Mouse (Mus musculus) CH12.LX (cell line): ENCODE data around the gene Prr13. TPM values are rescaled to one million over a fixed set of nuclear protein-coding genes. Genes with fewer than 3 reads are reported as not detected.

Source experiments
- DNase-seq: peaks from one replicate; pipeline ENCODE4 v3.0.0-alpha.2; 2013; ENCODE audit errors: extremely low read depth
- H3K27ac ChIP-seq: 2 replicates; pipeline ENCODE4 v1.5.1; 2012; ENCODE audit warnings: low read depth, mild to moderate bottlenecking, control low read depth, moderate library complexity; ENCODE audit not compliant: insufficient read depth
- H3K27me3 ChIP-seq: replicated peaks from 2 replicates; pipeline ENCODE3; 2012; ENCODE audit warnings: inconsistent platforms
- H3K36me3 ChIP-seq, 2 experiments: replicated peaks in 1 of 2; 2 replicates each; pipeline versions ENCODE3 to v1.6.1; 2012; ENCODE audit warnings: inconsistent platforms in 1 of 2, low read length in 1 of 2, mild to moderate bottlenecking in 1 of 2, mixed read lengths in 1 of 2, moderate library complexity in 1 of 2; ENCODE audit not compliant: control insufficient read depth in 1 of 2, insufficient read depth in 1 of 2
- H3K4me1 ChIP-seq, 2 experiments: 2 replicates each; pipeline ENCODE4 v1.6.1; 2012; ENCODE audit warnings: inconsistent platforms in 1 of 2, moderate library complexity in 1 of 2; ENCODE audit not compliant: insufficient read depth in 2 of 2, control insufficient read depth in 1 of 2
- H3K4me2 ChIP-seq: 2 replicates; pipeline ENCODE4 v1.6.1; 2012; ENCODE audit warnings: low read depth, mild to moderate bottlenecking, control low read depth; ENCODE audit not compliant: poor library complexity, insufficient read depth, severe bottlenecking
- H3K4me3 ChIP-seq, 3 experiments: fragments of 150-350 bp in 1 of 3; sonication (generic) in 1 of 3; replicated peaks in 1 of 3; 2 replicates each; pipeline versions ENCODE3 to v1.5.1; 2011 to 2012; ENCODE audit warnings: low read depth in 2 of 3, low read length in 2 of 3, mild to moderate bottlenecking in 2 of 3, moderate library complexity in 2 of 3, control low read depth in 1 of 3, improper control_type of control experiment in 1 of 3, inconsistent platforms in 1 of 3, mixed read lengths in 1 of 3; ENCODE audit not compliant: poor library complexity in 1 of 3
- H3K79me2 ChIP-seq: replicated peaks from 2 replicates; pipeline ENCODE4 v1.6.1; 2012; ENCODE audit warnings: mild to moderate bottlenecking, moderate library complexity; ENCODE audit not compliant: control insufficient read depth, poor library complexity, insufficient read depth, severe bottlenecking; ENCODE audit errors: extremely low read depth
- H3K9ac ChIP-seq: 2 replicates; pipeline ENCODE4 v1.6.1; 2012; ENCODE audit warnings: low read depth, mild to moderate bottlenecking, control low read depth, moderate library complexity; ENCODE audit not compliant: insufficient read depth
- H3K9me3 ChIP-seq: replicated peaks from 2 replicates; pipeline ENCODE3; 2012; ENCODE audit warnings: low read length, inconsistent platforms, mixed read lengths
- BHLHE40 ChIP-seq: IDR thresholded peaks from 2 replicates; pipeline ENCODE4 v1.6.1; 2011; ENCODE audit warnings: mild to moderate bottlenecking, low read depth, low read length, improper control_type of control experiment
- CHD2 ChIP-seq: IDR thresholded peaks from 2 replicates; pipeline ENCODE4 v1.6.1; 2011; ENCODE audit warnings: low read length, improper control_type of control experiment
- CTCF ChIP-seq, 2 experiments: IDR thresholded peaks in 1 of 2; conservative IDR thresholded peaks in 1 of 2; 2 replicates each; pipeline ENCODE4 v1.5.1; 2011 to 2012; ENCODE audit warnings: low read depth in 2 of 2, low read length in 2 of 2, improper control_type of control experiment in 1 of 2, inconsistent platforms in 1 of 2, mild to moderate bottlenecking in 1 of 2, moderate library complexity in 1 of 2
- E2F4 ChIP-seq: IDR thresholded peaks from 2 replicates; pipeline ENCODE4 v1.6.1; 2011; ENCODE audit warnings: low read depth, low read length, improper control_type of control experiment; ENCODE audit not compliant: insufficient replicate concordance
- ELF1 ChIP-seq: IDR thresholded peaks from 2 replicates; pipeline ENCODE4 v1.6.1; 2014; ENCODE audit warnings: low read depth, mild to moderate bottlenecking, inconsistent platforms, low read length, improper control_type of control experiment
- EP300 ChIP-seq: IDR thresholded peaks from 2 replicates; pipeline ENCODE4 v1.6.1; 2011; ENCODE audit warnings: low read length, improper control_type of control experiment
- ETS1 ChIP-seq: conservative IDR thresholded peaks from 2 replicates; pipeline ENCODE4 v1.6.1; 2012; ENCODE audit warnings: low read depth, mild to moderate bottlenecking, inconsistent platforms, low read length, improper control_type of control experiment, moderate library complexity
- GABPA ChIP-seq: IDR thresholded peaks from 2 replicates; pipeline ENCODE4 v1.6.1; 2012; ENCODE audit warnings: low read depth, low read length, improper control_type of control experiment, inconsistent platforms; ENCODE audit not compliant: insufficient replicate concordance
- HCFC1 ChIP-seq: IDR thresholded peaks from 2 replicates; pipeline ENCODE4 v1.6.1; 2012; ENCODE audit warnings: low read depth, mild to moderate bottlenecking, inconsistent platforms, low read length, improper control_type of control experiment
- IRF4 ChIP-seq: IDR thresholded peaks from 2 replicates; pipeline ENCODE4 v1.6.1; 2014; ENCODE audit warnings: low read depth, mild to moderate bottlenecking, inconsistent platforms, low read length, improper control_type of control experiment
- JUN ChIP-seq: IDR thresholded peaks from 2 replicates; pipeline ENCODE4 v1.6.1; 2011; ENCODE audit warnings: low read depth, mild to moderate bottlenecking, low read length, improper control_type of control experiment, moderate library complexity; ENCODE audit not compliant: insufficient read depth
- JUND ChIP-seq: conservative IDR thresholded peaks from 2 replicates; pipeline ENCODE4 v1.6.1; 2011; ENCODE audit warnings: low read depth, low read length, improper control_type of control experiment
- KAT2A ChIP-seq: IDR thresholded peaks from 2 replicates; pipeline ENCODE4 v1.6.1; 2012; ENCODE audit warnings: low read length, improper control_type of control experiment, inconsistent platforms; ENCODE audit not compliant: insufficient replicate concordance
- MAFK ChIP-seq: IDR thresholded peaks from 2 replicates; pipeline ENCODE4 v1.6.1; 2011; ENCODE audit warnings: low read length, improper control_type of control experiment; ENCODE audit not compliant: insufficient replicate concordance
- MAX ChIP-seq: IDR thresholded peaks from 2 replicates; pipeline ENCODE4 v1.6.1; 2011; ENCODE audit warnings: low read length, improper control_type of control experiment
- MAZ ChIP-seq: IDR thresholded peaks from 2 replicates; pipeline ENCODE4 v1.6.1; 2012; ENCODE audit warnings: low read depth, mild to moderate bottlenecking, inconsistent platforms, low read length, improper control_type of control experiment, moderate library complexity
- MEF2A ChIP-seq: IDR thresholded peaks from 2 replicates; pipeline ENCODE4 v1.6.1; 2014; ENCODE audit warnings: low read depth, mild to moderate bottlenecking, inconsistent platforms, low read length, improper control_type of control experiment, borderline replicate concordance
- MXI1 ChIP-seq: IDR thresholded peaks from 2 replicates; pipeline ENCODE4 v1.6.1; 2011; ENCODE audit warnings: mild to moderate bottlenecking, low read depth, low read length, improper control_type of control experiment
- MYC ChIP-seq: IDR thresholded peaks from 2 replicates; pipeline ENCODE4 v1.6.1; 2011; ENCODE audit warnings: low read depth, mild to moderate bottlenecking, improper control_type of control experiment, low read length
- NELFE ChIP-seq: IDR thresholded peaks from 2 replicates; pipeline ENCODE4 v1.6.1; 2011; ENCODE audit warnings: low read depth, low read length, improper control_type of control experiment
- NRF1 ChIP-seq: IDR thresholded peaks from 2 replicates; pipeline ENCODE4 v1.6.1; 2014; ENCODE audit warnings: low read depth, mild to moderate bottlenecking, inconsistent platforms, low read length, improper control_type of control experiment, moderate library complexity
- PAX5 ChIP-seq: IDR thresholded peaks from 2 replicates; pipeline ENCODE4 v1.6.1; 2012; ENCODE audit warnings: low read length, inconsistent platforms, mixed read lengths
- POLR2AphosphoS2 ChIP-seq: IDR thresholded peaks from 2 replicates; pipeline ENCODE4 v1.6.1; 2011; ENCODE audit warnings: low read depth, low read length, improper control_type of control experiment
- RAD21 ChIP-seq: IDR thresholded peaks from 2 replicates; pipeline ENCODE4 v1.6.1; 2011; ENCODE audit warnings: low read depth, mild to moderate bottlenecking, low read length, improper control_type of control experiment, moderate library complexity
- RCOR1 ChIP-seq: conservative IDR thresholded peaks from 2 replicates; pipeline ENCODE4 v1.6.1; 2012; ENCODE audit warnings: low read depth, mild to moderate bottlenecking, inconsistent platforms, low read length, improper control_type of control experiment
- SIN3A ChIP-seq: IDR thresholded peaks from 2 replicates; pipeline ENCODE4 v1.6.1; 2012; ENCODE audit warnings: low read length, improper control_type of control experiment, inconsistent platforms
- SMC3 ChIP-seq: IDR thresholded peaks from 2 replicates; pipeline ENCODE4 v1.6.1; 2011; ENCODE audit warnings: low read depth, low read length, improper control_type of control experiment
- TCF12 ChIP-seq: IDR thresholded peaks from 2 replicates; pipeline ENCODE4 v1.6.1; 2014; ENCODE audit warnings: low read depth, mild to moderate bottlenecking, inconsistent platforms, low read length, improper control_type of control experiment
- UBTF ChIP-seq: IDR thresholded peaks from 2 replicates; pipeline ENCODE4 v1.6.1; 2012; ENCODE audit warnings: low read depth, mild to moderate bottlenecking, inconsistent platforms, low read length, improper control_type of control experiment, moderate library complexity
- USF2 ChIP-seq: conservative IDR thresholded peaks from 2 replicates; pipeline ENCODE4 v1.6.1; 2011; ENCODE audit warnings: low read depth, low read length, improper control_type of control experiment
- ZC3H11A ChIP-seq: IDR thresholded peaks from 2 replicates; pipeline ENCODE4 v1.6.1; 2012; ENCODE audit warnings: low read depth, mild to moderate bottlenecking, inconsistent platforms, low read length, improper control_type of control experiment
- ZKSCAN1 ChIP-seq: IDR thresholded peaks from 2 replicates; pipeline ENCODE4 v1.6.1; 2012; ENCODE audit warnings: low read depth, inconsistent platforms, low read length, improper control_type of control experiment, borderline replicate concordance
- ZMIZ1 ChIP-seq: IDR thresholded peaks from 2 replicates; pipeline ENCODE4 v1.6.1; 2012; ENCODE audit warnings: low read depth, mild to moderate bottlenecking, inconsistent platforms, low read length, improper control_type of control experiment
- ZNF384 ChIP-seq: IDR thresholded peaks from 2 replicates; pipeline ENCODE4 v1.6.1; 2012; ENCODE audit warnings: low read depth, low read length, improper control_type of control experiment, inconsistent platforms
- dilution Hi-C: fragments of 300-500 bp; cut with MboI; formaldehyde crosslinking; loops from 2 replicates; pipeline ENCODE4 v1.14.3; 2020; ENCODE audit warnings: low sequenced_read_pairs; ENCODE audit not compliant: extremely low pct_unique_long_range_greater_than_20kb, extremely low pct_ligation_motif_present
- in situ Hi-C: fragments of 300-500 bp; cut with MboI; formaldehyde crosslinking; loops from 3 replicates; pipeline ENCODE4 v1.14.3; 2019; ENCODE audit warnings: low sequenced_read_pairs, low pct_ligation_motif_present, low pct_unique_long_range_greater_than_20kb, mixed read lengths
- polyA plus RNA-seq: library from polyadenylated mRNA; unstranded; fragments of >175 nt; gene quantifications from 2 replicates; pipeline ENCODE4 v1.2.1, GENCODE M21; 2012; ENCODE audit warnings: low read depth; ENCODE audit not compliant: insufficient read length
- total RNA-seq, 2 experiments: library from RNA; depleted of rRNA; stranded (reverse); fragments of 300-350 nt in 1 of 2; fragments of >200 nt in 1 of 2; gene quantifications; 2 replicates each; pipeline ENCODE4 v1.2.3; 2012 to 2014

Prr13 gene
- total and polyA plus RNA-seq, 3 experiments, result 32.2 to 131 (median 36.4) TPM

DNA sequence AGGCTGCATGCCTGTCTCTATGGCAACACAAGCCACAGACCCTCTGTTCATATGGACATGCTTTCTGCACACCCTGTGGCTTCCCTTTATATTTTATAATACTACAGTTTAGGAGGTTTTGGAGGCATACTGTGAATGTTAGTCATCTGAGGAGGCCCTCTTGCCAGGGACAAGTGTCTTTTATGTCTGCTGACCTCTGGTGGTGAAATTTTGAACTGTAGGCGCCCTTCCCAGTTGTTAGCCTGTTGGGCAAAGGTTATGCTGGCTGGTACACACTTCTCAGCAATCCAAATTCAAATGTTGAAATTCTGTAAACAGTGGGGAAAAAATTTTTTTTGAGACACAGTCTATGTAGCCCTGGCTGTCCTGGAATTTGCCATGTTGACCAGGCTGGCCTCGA is 16.3 kb upstream of the Prr13 start:
- H3K9ac ChIP-seq, result no peak overlapping the region
- no peak overlapping the region for H3K4me2 ChIP-seq
- H3K4me3 ChIP-seq, result no peak overlapping the region
- H3K36me3 ChIP-seq, result peaks cover 0 to 7% of the 10 kb centered on the region in 2 experiments
- no peaks in the 10 kb centered on the region for H3K9me3 ChIP-seq
- no peaks in the 10 kb centered on the region for H3K4me1 ChIP-seq
- peaks cover 12% of the 10 kb centered on the region for H3K27me3 ChIP-seq
- in situ Hi-C loops, result no loop called here
- H3K79me2 ChIP-seq, result no peaks in the 10 kb centered on the region
- no peak overlapping the region for H3K27ac ChIP-seq
- TF ChIP-seq E2F4 (no peak), JUND (no peak), POLR2AphosphoS2 (no peak), JUN (no peak), ZKSCAN1 (no peak), EP300 (no peak), ELF1 (no peak), MXI1 (no peak), MAZ (no peak), TCF12 (no peak), CTCF (conservative IDR thresholded peaks at IDR 0.05 in 1 of 2, IDR thresholded peaks at IDR 0.05 in 1 of 2; ENCODE audit: low read depth in 2 of 2, low read length in 2 of 2) (peak; percentile 95 to 98), IRF4 (no peak), ZC3H11A (peak; percentile 52; the same call in 1 of the 2 replicates), KAT2A (no peak), MAX (no peak), SIN3A (no peak), PAX5 (no peak), CHD2 (no peak), ZNF384 (no peak), MAFK (no peak), UBTF (no peak), HCFC1 (no peak), SMC3 (peak; percentile 92), RAD21 (peak; percentile 75), BHLHE40 (no peak), ZMIZ1 (no peak), MEF2A (no peak), USF2 (no peak), MYC (no peak), GABPA (no peak), ETS1 (no peak), NELFE (0 out of 2 replicates have a peak, but pooled peaks have one; percentile 16), RCOR1 (no peak), NRF1 (no peak)
- peak; percentile 92 for DNase-seq
- dilution Hi-C loops, result no loop called here
